Mouse (Mus musculus) hindbrain, embryonic 13.5 days (tissue): ENCODE measurements at regions not wholly inside any gene's neighbourhood (a gene's known extent, or its start where the extent isn't known, plus 50 kb on each side); places are given as distances from the start of the nearest gene placed in this dataset.

Source experiments
- ATAC-seq: fragments of 200-750 bp; cut with Nextera tagmentation; 2 replicates; pipeline ENCODE4 v1.8.0; 2017; ENCODE audit warnings: moderate TSS enrichment; ENCODE audit not compliant: low FRiP score
- H3K27ac ChIP-seq: fragments of 300-500 bp; sonication (generic); 2 replicates; pipeline ENCODE4 v1.5.1; 2015; ENCODE audit warnings: inconsistent platforms, mild to moderate bottlenecking, moderate library complexity
- H3K27me3 ChIP-seq: fragments of 300-500 bp; sonication (generic); 2 replicates; pipeline ENCODE4 v1.6.1; 2015; ENCODE audit warnings: mild to moderate bottlenecking, inconsistent platforms
- H3K36me3 ChIP-seq: fragments of 300-500 bp; sonication (generic); 2 replicates; pipeline ENCODE4 v1.6.1; 2015; ENCODE audit warnings: mild to moderate bottlenecking, inconsistent platforms
- H3K4me1 ChIP-seq: fragments of 300-500 bp; sonication (generic); replicated peaks from 2 replicates; pipeline ENCODE4 v1.6.1; 2015; ENCODE audit warnings: inconsistent platforms
- H3K4me2 ChIP-seq: fragments of 300-500 bp; sonication (generic); 2 replicates; pipeline ENCODE4 v1.6.1; 2015; ENCODE audit warnings: inconsistent platforms, mild to moderate bottlenecking, moderate library complexity
- H3K4me3 ChIP-seq: fragments of 300-500 bp; sonication (generic); 2 replicates; pipeline ENCODE4 v1.5.1; 2015; ENCODE audit warnings: mild to moderate bottlenecking, inconsistent platforms
- H3K9ac ChIP-seq: fragments of 300-500 bp; sonication (generic); 2 replicates; pipeline ENCODE4 v1.6.1; 2015; ENCODE audit warnings: mild to moderate bottlenecking, inconsistent platforms
- H3K9me3 ChIP-seq: fragments of 300-500 bp; sonication (generic); 2 replicates; pipeline ENCODE4 v1.6.1; 2016; ENCODE audit warnings: inconsistent platforms
- WGBS: fragments of 180-500 bp; shearing (Covaris S2); methylation state at CpG from one replicate; pipeline ENCODE4 v1.1.7; 2015; 5-methylcytosine and 5-hydroxymethylcytosine counted together

DNA sequence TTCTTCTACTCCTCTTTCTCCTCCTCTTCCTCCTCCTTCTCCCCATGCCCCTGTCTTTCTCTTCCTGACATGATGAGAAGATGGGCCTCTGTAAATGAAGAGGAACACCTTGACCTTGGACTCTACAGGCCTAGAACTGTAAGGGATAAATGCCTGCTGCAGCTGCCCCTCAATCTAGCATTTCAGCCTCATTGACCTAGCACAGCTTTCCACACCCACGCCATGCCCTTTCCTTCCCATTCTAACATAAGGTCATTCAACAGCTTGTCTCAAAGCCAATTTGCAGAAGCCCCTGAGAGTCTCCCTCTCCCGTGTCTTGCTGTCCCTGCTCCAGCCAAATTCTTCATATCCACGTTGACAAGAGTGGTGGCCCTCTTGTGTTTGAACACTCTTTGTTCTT, 63.8 kb upstream of the Dscam start:
- Histone ChIP-seq H3K27ac (no peak overlapping the region), H3K4me2 (no peak overlapping the region), H3K9me3 (no peaks in the 10 kb centered on the region), H3K4me3 (no peak overlapping the region), H3K36me3 (no peaks in the 10 kb centered on the region), H3K9ac (no peak overlapping the region), H3K4me1 (no peaks in the 10 kb centered on the region; the same call in 1 of the 2 replicates), H3K27me3 (no peaks in the 10 kb centered on the region)
- WGBS = 51% methylated on average over 3 of the region's 3 CpGs
- ATAC-seq = no peak

DNA sequence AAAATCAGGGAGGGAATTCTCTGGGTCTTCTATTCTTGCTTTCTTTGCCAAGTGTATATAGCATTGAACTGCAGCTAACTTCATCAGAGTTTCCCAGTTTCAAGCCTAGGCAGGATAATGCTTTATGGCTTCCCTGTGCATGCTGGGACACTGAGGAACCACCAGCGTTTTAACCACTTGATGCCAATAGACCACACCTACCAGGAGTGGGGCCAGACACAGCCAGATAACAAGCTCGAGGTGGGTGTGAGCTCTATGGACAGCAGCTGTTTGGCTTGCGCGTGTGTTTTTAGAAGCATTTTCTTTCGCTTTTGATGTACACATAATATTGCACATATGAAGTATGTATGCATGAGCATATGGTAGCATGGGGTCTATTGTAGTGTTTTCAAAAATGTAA, 69.1 kb upstream of the Dscam start:
- Histone ChIP-seq H3K9ac (no peak overlapping the region), H3K9me3 (no peaks in the 10 kb centered on the region), H3K4me3 (no peak overlapping the region), H3K4me1 (no peaks in the 10 kb centered on the region; the same call in 1 of the 2 replicates), H3K27ac (no peak overlapping the region), H3K4me2 (no peak overlapping the region), H3K27me3 (no peaks in the 10 kb centered on the region), H3K36me3 (no peaks in the 10 kb centered on the region)
- WGBS = 88% methylated on average over 5 of the region's 5 CpGs
- no peak for ATAC-seq

DNA sequence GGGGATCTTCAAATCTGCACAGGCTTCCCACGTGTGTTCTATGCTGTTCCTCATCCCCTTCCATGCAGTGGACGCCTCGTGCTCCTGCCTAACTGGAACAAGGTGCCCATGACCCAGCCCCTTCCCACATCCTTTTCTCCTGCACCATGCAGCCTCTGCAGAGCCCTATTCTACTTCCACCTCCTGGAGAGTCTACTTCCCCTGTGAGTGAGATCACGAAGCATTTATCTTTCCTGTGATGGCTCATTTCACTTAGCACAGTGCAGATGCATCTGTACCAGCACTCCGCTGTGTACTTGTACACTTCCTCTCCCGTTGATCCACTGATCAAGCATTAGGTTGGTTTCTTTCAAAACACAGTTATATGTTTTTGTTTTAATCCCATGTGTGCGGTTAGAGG, 69.5 kb upstream of the Dscam start:
- Histone ChIP-seq H3K4me1 (no peaks in the 10 kb centered on the region; the same call in 1 of the 2 replicates), H3K9me3 (no peaks in the 10 kb centered on the region), H3K27me3 (no peaks in the 10 kb centered on the region), H3K36me3 (no peaks in the 10 kb centered on the region), H3K4me2 (no peak overlapping the region), H3K27ac (no peak overlapping the region), H3K9ac (no peak overlapping the region), H3K4me3 (no peak overlapping the region)
- 85% methylated on average over 7 of the region's 7 CpGs for WGBS
- ATAC-seq = no peak

DNA sequence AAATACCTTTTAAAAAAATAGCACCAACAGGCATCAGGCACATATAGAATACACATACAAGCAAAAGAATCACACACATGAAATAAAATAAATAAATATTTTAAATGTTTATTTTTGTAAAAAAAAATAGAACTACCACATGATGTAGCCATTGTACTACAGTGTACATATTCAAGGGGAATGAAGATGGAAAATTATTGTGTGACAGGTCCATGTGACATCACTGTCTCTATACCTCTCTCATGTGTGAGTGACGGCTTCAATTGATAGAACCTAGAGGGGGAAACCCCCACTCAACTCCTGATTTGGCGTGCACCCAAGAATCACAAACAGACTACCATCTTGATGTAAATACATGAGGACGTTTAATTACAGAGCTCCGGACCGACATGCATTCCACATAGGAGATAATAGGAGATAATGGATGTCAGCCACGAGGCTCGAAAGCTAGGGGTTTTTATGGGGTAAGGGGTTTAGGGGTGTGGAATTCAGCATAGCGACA, 70.4 kb upstream of the Dscam start:
- H3K4me2 ChIP-seq = no peak overlapping the region
- WGBS = 66% methylated on average over 8 of the region's 8 CpGs
- H3K4me1 ChIP-seq = no peaks in the 10 kb centered on the region
- ATAC-seq = no peak
- H3K27ac ChIP-seq = no peak overlapping the region
- no peak overlapping the region for H3K4me3 ChIP-seq
- H3K36me3 ChIP-seq = no peaks in the 10 kb centered on the region
- H3K27me3 ChIP-seq = no peaks in the 10 kb centered on the region
- no peak overlapping the region for H3K9ac ChIP-seq
- no peaks in the 10 kb centered on the region for H3K9me3 ChIP-seq

DNA sequence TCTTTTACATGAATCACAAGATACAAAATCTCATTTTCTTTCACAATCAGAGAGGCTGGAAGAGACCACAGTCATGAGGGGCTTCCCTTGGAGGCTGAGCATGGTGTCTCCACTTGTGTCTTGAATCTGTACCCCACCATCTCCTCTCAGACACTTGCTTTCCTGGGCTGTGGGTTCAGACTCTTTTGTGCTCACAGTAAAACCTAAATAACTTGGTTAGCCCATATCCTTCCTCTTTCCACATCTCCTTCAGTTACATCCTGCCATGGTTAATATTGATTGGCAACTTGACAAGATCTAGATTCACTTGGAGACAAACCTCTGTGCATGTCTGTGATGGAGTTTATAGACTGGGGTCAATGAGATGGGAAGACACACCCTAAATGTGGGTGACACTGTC, 71.1 kb upstream of the Dscam start:
- H3K9me3 ChIP-seq = no peaks in the 10 kb centered on the region
- H3K4me1 ChIP-seq = no peaks in the 10 kb centered on the region
- H3K4me2 ChIP-seq = no peak overlapping the region
- no peak overlapping the region for H3K9ac ChIP-seq
- ATAC-seq = no peak
- H3K4me3 ChIP-seq = no peak overlapping the region
- H3K27ac ChIP-seq = no peak overlapping the region
- no peaks in the 10 kb centered on the region for H3K36me3 ChIP-seq
- H3K27me3 ChIP-seq = no peaks in the 10 kb centered on the region

DNA sequence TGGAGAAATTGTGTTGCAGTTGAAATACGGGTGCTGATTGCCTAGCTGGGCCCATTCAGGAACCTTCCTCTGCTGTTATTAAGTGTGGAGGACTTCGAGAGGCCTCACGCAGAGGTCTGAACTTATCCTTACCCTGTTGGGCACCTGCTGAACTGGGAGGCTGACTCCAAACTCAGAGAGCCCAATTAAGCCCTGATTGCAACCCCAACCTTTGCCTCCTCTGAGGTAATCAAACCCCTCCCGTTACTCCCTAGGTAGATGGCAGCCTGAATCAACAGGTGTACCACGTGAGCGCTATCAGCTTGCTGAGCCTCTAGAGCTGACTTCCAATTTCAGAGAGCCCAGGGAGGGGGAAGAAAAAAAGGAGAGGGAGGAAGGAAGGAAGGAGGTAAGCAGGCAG, 79.9 kb upstream of the Dscam start:
- Histone ChIP-seq H3K4me2 (no peak overlapping the region), H3K36me3 (no peaks in the 10 kb centered on the region), H3K9me3 (no peaks in the 10 kb centered on the region), H3K27ac (no peak overlapping the region), H3K9ac (no peak overlapping the region), H3K27me3 (no peaks in the 10 kb centered on the region), H3K4me1 (no peaks in the 10 kb centered on the region), H3K4me3 (no peak overlapping the region)
- no peak for ATAC-seq
- WGBS = 80% methylated on average over 6 of the region's 6 CpGs

DNA sequence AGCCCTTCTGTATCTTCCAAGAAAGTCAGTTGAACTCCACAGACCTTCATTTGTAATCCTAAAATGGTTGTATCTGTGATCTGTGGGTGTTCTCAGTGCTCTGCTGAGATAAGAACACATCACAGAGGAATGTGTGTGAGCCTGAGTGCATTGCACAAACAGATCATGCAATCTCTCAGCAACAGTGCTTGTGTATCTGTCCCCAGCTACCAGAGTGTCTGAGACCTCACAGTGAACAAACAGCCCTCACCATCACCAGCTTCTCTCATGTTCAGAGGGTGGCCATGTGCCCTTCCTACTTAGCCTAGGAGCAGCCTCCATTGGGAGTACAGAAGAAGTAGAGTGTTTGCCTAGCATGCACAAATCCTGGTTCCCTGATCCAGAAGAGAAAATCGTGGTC, 82.0 kb upstream of the Dscam start:
- 93% methylated on average over 1 of the region's 1 CpGs for WGBS
- ATAC-seq = no peak
- H3K36me3 ChIP-seq = no peaks in the 10 kb centered on the region
- no peak overlapping the region for H3K4me2 ChIP-seq
- no peaks in the 10 kb centered on the region for H3K4me1 ChIP-seq
- no peak overlapping the region for H3K27ac ChIP-seq
- H3K9me3 ChIP-seq = no peaks in the 10 kb centered on the region
- no peak overlapping the region for H3K9ac ChIP-seq
- H3K27me3 ChIP-seq = no peaks in the 10 kb centered on the region
- H3K4me3 ChIP-seq = no peak overlapping the region

DNA sequence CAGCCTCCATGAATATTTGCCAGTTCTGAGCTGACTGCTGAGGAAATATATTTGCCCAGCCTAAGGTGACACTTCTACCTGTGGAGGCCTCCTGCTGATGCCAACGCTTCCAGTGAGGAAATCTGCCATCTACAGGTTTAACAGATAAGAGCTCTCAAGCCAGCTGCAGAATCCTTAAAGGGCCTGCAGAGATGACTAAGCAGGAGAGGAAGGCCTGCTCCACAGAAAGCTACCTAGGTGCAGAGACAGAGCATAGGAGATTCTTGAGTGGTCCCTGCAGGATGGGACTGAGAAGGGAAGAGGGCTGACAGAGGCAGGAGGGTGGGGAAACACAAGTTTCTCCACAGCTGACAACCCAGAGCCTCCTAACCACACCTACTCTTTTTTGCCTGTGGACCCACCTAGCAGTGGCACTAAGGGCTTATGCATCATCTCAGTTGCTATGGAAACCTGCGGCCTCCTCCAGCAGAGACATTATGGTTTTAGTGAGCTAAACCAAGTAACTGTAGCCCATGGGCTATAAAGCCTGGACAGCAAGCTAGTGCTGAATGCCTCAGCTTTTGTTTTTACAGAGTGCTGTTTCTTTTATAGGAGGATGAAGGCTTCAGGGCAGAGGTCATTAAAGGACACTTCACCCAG, 82.6 kb upstream of the Dscam start:
- Histone ChIP-seq H3K4me3 (no peak overlapping the region), H3K27ac (peak overlapping the region; percentile 12; the same call in 1 of the 2 replicates), H3K4me1 (no peaks in the 10 kb centered on the region), H3K4me2 (no peak overlapping the region), H3K36me3 (no peaks in the 10 kb centered on the region), H3K27me3 (no peaks in the 10 kb centered on the region), H3K9ac (no peak overlapping the region), H3K9me3 (no peaks in the 10 kb centered on the region)
- ATAC-seq = no peak
- 48% methylated on average over 2 of the region's 2 CpGs for WGBS

DNA sequence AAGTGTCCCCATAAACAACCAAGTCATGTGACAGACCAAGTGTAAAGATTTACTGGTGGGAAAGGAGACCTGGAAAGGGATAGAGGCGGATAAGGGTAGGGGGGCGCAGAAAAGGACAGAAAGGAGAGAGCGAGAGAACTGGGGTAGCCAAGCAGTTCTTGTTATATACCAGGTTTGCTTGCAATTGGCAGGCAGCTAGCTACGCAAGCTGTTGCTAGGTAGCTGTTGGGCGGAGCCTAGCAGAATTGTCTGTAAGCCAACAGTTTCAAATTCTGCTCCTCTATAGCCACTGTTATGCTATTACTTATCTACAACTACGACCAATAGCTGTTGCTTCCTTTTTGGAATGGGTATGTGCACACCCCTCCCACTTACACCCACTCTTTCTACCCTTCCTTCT, 88.3 kb upstream of the Dscam start:
- H3K4me1 ChIP-seq = peaks cover 6% of the 10 kb centered on the region
- H3K36me3 ChIP-seq = no peaks in the 10 kb centered on the region
- ATAC-seq = no peak
- H3K9me3 ChIP-seq = no peaks in the 10 kb centered on the region
- no peak overlapping the region for H3K27ac ChIP-seq
- no peak overlapping the region for H3K4me3 ChIP-seq
- 87% methylated on average over 6 of the region's 6 CpGs for WGBS
- H3K9ac ChIP-seq = no peak overlapping the region
- H3K4me2 ChIP-seq = no peak overlapping the region
- H3K27me3 ChIP-seq = no peaks in the 10 kb centered on the region

DNA sequence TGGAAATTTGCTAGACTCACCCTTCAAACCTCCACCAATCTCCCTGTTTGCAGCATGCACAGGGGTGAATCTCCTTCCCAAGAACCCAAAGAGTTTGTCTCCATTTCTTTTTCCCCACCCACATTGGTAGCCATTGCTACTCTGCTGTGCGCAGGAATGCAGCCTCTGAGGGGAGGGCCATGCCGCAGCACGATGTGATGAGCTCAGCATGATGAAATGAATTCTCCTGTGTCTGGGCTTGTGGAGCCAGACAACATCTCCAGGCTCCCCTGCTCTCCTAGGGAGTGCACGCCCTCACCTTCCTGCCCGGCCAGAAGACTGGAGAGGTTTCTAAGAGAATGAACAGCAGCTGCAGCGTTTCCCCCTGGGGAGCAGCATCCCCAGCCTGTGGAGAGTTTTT, 92.9 kb upstream of the Dscam start:
- Histone ChIP-seq H3K9me3 (no peaks in the 10 kb centered on the region), H3K4me3 (no peak overlapping the region), H3K27ac (no peak overlapping the region), H3K36me3 (no peaks in the 10 kb centered on the region), H3K27me3 (no peaks in the 10 kb centered on the region), H3K9ac (no peak overlapping the region), H3K4me2 (no peak overlapping the region), H3K4me1 (peaks cover 6% of the 10 kb centered on the region)
- no peak for ATAC-seq
- WGBS = 14% methylated on average over 6 of the region's 6 CpGs

DNA sequence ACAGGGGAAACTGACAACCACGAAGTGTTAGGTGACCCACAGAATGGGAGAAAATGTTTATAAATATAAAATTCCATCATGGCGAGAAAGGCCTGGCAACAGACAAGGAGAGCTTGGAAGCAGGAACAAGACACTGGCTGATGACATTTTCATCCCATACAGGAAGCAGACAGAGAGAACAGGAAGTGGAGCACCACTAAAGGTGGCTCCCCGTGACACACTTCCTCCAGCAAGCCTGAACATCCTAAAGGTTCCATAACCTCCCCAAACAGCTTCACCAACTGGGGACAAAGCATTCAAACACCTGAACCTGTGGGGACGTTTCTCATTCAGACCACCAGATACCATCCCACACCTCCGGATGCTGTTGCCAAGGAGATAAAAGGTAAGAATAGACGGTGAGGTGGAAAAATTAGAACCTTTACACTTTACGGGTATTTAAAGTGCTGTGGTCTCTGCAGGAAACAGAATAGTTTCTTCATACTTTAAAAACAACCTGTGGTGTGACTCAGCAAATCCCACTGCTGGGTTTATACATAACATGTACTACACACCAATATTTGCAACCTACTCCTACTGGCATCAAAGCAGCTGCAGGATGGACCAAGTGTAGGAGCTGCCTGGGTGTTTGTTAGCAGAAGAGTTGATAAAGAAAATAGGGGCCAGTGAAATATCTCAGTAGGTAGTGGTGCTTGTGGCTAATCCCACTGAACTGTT, 86.0 kb upstream of the Bace2 start:
- Histone ChIP-seq H3K27ac (no peak overlapping the region), H3K4me1 (no peaks in the 10 kb centered on the region), H3K4me3 (no peak overlapping the region), H3K9ac (no peak overlapping the region), H3K9me3 (no peaks in the 10 kb centered on the region), H3K27me3 (no peaks in the 10 kb centered on the region), H3K36me3 (no peaks in the 10 kb centered on the region), H3K4me2 (no peak overlapping the region)
- no peak for ATAC-seq
- WGBS = 91% methylated on average over 7 of the region's 7 CpGs

DNA sequence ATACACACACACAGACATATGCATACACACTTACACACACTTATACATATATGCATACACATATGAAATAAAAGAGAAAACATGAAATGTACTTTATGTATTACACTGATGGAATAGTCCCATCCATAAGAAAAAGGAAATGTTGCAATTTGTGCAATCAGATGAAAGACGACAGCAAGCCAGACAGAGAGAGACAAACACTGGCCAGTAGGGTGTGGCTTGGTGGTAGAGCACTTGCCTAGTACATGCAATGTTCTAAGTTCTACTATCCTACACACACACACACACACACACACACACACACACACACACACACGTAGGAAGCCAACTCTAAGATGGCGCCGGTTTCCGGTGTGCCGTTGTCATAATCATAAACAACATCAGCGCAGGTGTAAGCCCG, 85.3 kb upstream of the Bace2 start:
- no peak for ATAC-seq
- Histone ChIP-seq H3K4me2 (no peak overlapping the region), H3K27me3 (no peaks in the 10 kb centered on the region; the same call in 1 of the 2 replicates), H3K4me1 (no peaks in the 10 kb centered on the region), H3K27ac (no peak overlapping the region), H3K36me3 (no peaks in the 10 kb centered on the region), H3K9me3 (no peaks in the 10 kb centered on the region), H3K9ac (no peak overlapping the region), H3K4me3 (no peak overlapping the region)
- WGBS = 95% methylated on average over 8 of the region's 8 CpGs
